Mouse (Mus musculus) kidney, adult 2 months (tissue): ENCODE measurements at regions not wholly inside any gene's neighbourhood (a gene's known extent, or its start where the extent isn't known, plus 50 kb on each side); places are given as distances from the start of the nearest gene placed in this dataset.

Source experiments
- DNase-seq: peaks from one replicate; pipeline ENCODE4 v3.0.0; 2021
- H3K27ac ChIP-seq: fragments of 200-500 bp; 2 replicates; pipeline ENCODE4 v1.5.1; 2012; ENCODE audit warnings: low read depth, low read length, control low read depth, inconsistent platforms; ENCODE audit not compliant: insufficient read depth
- H3K27me3 ChIP-seq: fragments of 200-500 bp; replicated peaks from 2 replicates; pipeline ENCODE4 v1.6.1; 2012; ENCODE audit warnings: mild to moderate bottlenecking, moderate library complexity, low read length, inconsistent platforms; ENCODE audit not compliant: control insufficient read depth, insufficient read depth
- H3K36me3 ChIP-seq: fragments of 200-500 bp; 2 replicates; pipeline ENCODE4 v1.6.1; 2012; ENCODE audit warnings: mild to moderate bottlenecking, moderate library complexity, low read length, inconsistent platforms; ENCODE audit not compliant: control insufficient read depth, insufficient read depth
- H3K4me1 ChIP-seq: fragments of 200-500 bp; 2 replicates; pipeline ENCODE4 v1.6.1; 2011; ENCODE audit warnings: low read length; ENCODE audit not compliant: control insufficient read depth, insufficient read depth
- H3K4me3 ChIP-seq: fragments of 200-500 bp; 2 replicates; pipeline ENCODE4 v1.5.1; 2011; ENCODE audit warnings: mild to moderate bottlenecking, low read depth, low read length, control low read depth; ENCODE audit not compliant: insufficient read depth
- CTCF ChIP-seq: fragments of 200-500 bp; conservative IDR thresholded peaks from 2 replicates; pipeline ENCODE4 v1.5.1; 2011; ENCODE audit warnings: low read depth, mild to moderate bottlenecking, control low read depth, low read length, moderate library complexity, mixed read lengths; ENCODE audit not compliant: insufficient read depth, insufficient read length
- POLR2A ChIP-seq: fragments of 200-500 bp; IDR thresholded peaks from one replicate; pipeline ENCODE4 v1.6.1; 2011; ENCODE audit warnings: low read depth, low read length, control low read depth
- whole genome bisulfite sequencing: fragments of 180-500 bp; shearing (Covaris S2); methylation state at CpG from one replicate; pipeline ENCODE4 v1.1.7; 2018; 5-methylcytosine and 5-hydroxymethylcytosine counted together

- WGBS: 23% methylated on average over 4 of the region's 4 CpGs
- no peaks in the 10 kb centered on the region for H3K27me3 ChIP-seq
- H3K4me3 ChIP-seq: no peak overlapping the region
- H3K36me3 ChIP-seq: no peaks in the 10 kb centered on the region
- peaks cover 11% of the 10 kb centered on the region; the same call in 1 of the 2 replicates for H3K4me1 ChIP-seq
- TF ChIP-seq POLR2A (no peak), CTCF (no peak)
- no peak overlapping the region for H3K27ac ChIP-seq
- peak; percentile 62 for DNase-seq
These were observed 136.1 kb upstream of the Id2 start for GRCm38 (mm10) chr12:25233027-25233535.

DNA sequence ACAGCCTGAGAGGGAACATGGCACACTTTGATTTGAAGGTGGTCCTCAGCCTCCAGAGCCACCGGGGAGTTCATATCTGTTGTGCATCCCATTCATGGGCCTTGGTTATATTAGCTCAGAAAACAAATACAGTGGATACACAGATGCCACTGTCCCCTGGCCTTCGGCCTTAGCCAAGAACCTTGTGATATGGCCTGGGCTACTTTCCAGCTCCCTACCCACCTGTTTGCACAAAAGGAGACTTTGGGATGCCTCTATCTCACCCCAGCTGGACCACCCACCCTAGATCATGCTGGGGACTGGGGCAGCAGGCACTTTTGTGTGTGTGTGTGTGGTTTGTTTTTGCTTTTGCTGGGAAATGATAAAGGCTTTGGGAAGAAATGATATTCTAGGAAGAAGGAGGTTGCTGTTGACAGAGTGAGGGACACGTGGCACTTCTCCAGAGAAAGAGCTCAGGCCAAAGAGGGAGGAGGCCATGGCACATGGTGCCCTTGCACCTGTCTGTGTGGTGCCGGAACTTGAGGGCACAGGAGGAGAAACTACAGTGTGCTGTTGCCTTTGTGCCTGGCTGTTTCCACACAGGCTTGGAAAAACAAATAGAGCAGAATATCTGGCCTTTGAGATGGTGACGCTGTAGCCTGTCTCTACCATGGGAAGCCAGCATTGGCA, 135.6 kb upstream of the Id2 start:
- 68% methylated on average over 5 of the region's 5 CpGs for whole genome bisulfite sequencing
- DNase-seq: peak; percentile 39
- peaks cover 11% of the 10 kb centered on the region; the same call in 1 of the 2 replicates for H3K4me1 ChIP-seq
- no peak overlapping the region for H3K4me3 ChIP-seq
- H3K27ac ChIP-seq: no peak overlapping the region
- H3K27me3 ChIP-seq: no peaks in the 10 kb centered on the region
- no peaks in the 10 kb centered on the region for H3K36me3 ChIP-seq
- no peak for TF ChIP-seq CTCF
- TF ChIP-seq POLR2A: no peak

GRCm38 (mm10) chr12:25228708-25229107, 131.8 kb upstream of the Id2 start:
- H3K36me3 ChIP-seq: no peaks in the 10 kb centered on the region
- H3K4me3 ChIP-seq: no peak overlapping the region
- 75% methylated on average over 2 of the region's 2 CpGs for WGBS
- H3K4me1 ChIP-seq: peaks cover 20% of the 10 kb centered on the region; the same call in 1 of the 2 replicates
- TF ChIP-seq POLR2A: no peak
- TF ChIP-seq CTCF: no peak
- no peak for DNase-seq
- no peak overlapping the region for H3K27ac ChIP-seq
- no peaks in the 10 kb centered on the region for H3K27me3 ChIP-seq

GRCm38 (mm10) chr12:25227736-25228135, 130.8 kb upstream of the Id2 start:
- Histone ChIP-seq H3K27me3 (no peaks in the 10 kb centered on the region), H3K4me3 (no peak overlapping the region), H3K4me1 (peaks cover 12% of the 10 kb centered on the region; the same call in 1 of the 2 replicates), H3K36me3 (no peaks in the 10 kb centered on the region), H3K27ac (no peak overlapping the region)
- WGBS: 98% methylated on average over 4 of the region's 4 CpGs
- TF ChIP-seq CTCF: no peak
- TF ChIP-seq POLR2A: no peak
- DNase-seq: no peak

GRCm38 (mm10) chr12:25224644-25225043, 127.7 kb upstream of the Id2 start:
- peak; percentile 82 for DNase-seq
- 57% methylated on average over 4 of the region's 4 CpGs for WGBS
- Histone ChIP-seq H3K27me3 (no peaks in the 10 kb centered on the region), H3K4me1 (peaks cover 31% of the 10 kb centered on the region), H3K4me3 (no peak overlapping the region), H3K36me3 (no peaks in the 10 kb centered on the region), H3K27ac (peak overlapping the region; percentile 72)
- TF ChIP-seq POLR2A (no peak), CTCF (peak; percentile 77)

DNA sequence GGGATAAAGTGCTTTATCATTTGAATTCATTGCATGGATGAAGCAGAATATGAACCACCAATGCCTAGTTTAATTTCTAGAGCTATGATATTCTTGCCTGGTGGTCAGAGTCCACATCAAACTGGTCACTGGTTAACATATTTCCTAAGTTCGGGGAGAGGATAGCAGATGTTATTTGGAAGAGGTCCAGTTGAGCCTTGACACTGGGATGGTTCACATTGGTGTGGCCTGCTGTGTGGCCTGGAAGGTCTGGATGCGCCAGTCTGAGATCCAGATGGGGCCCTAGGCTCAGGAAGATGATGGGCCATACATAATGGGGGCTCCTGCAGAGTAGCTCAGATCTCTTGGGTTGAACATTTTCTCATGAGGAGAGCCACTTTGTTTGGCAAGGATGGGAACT, 127.3 kb upstream of the Id2 start:
- H3K4me1 ChIP-seq: peaks cover 34% of the 10 kb centered on the region
- peak overlapping the region; percentile 85 for H3K27ac ChIP-seq
- H3K36me3 ChIP-seq: no peaks in the 10 kb centered on the region
- peak; percentile 90 for DNase-seq
- no peak overlapping the region for H3K4me3 ChIP-seq
- TF ChIP-seq CTCF: no peak
- no peak for TF ChIP-seq POLR2A
- H3K27me3 ChIP-seq: no peaks in the 10 kb centered on the region
- 63% methylated on average over 2 of the region's 2 CpGs for WGBS

GRCm38 (mm10) chr12:25223539-25223938, 126.6 kb upstream of the Id2 start:
- TF ChIP-seq CTCF (no peak), POLR2A (no peak)
- H3K27me3 ChIP-seq: no peaks in the 10 kb centered on the region
- no peak for DNase-seq
- H3K4me1 ChIP-seq: peaks cover 35% of the 10 kb centered on the region
- no peaks in the 10 kb centered on the region for H3K36me3 ChIP-seq
- H3K4me3 ChIP-seq: no peak overlapping the region
- WGBS: 64% methylated on average over 4 of the region's 4 CpGs
- peak overlapping the region; percentile 85 for H3K27ac ChIP-seq

DNA sequence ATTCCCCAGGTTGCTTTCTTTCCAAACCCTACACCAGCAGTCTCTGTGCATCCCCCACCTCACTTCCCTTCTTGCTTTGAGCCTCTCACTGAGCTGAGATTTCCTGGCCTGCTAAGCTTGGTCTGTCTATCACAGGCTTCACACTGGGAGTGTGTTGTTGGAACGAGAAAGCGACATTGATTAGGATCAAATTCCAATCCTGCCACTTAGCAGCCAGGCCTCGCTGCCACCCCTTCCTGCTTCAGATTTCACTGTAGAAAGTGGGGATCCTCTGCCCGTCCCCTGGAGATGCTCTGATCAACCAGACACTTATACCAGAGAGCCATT, 123.8 kb upstream of the Id2 start:
- H3K4me3 ChIP-seq: no peak overlapping the region
- no peaks in the 10 kb centered on the region for H3K27me3 ChIP-seq
- no peak for DNase-seq
- peaks cover 50% of the 10 kb centered on the region for H3K4me1 ChIP-seq
- no peak for TF ChIP-seq POLR2A
- TF ChIP-seq CTCF: no peak
- 52% methylated on average over 4 of the region's 4 CpGs for WGBS
- H3K36me3 ChIP-seq: no peaks in the 10 kb centered on the region
- H3K27ac ChIP-seq: peak overlapping the region; percentile 85
